Mouse (Mus musculus) liver, embryonic 14.5 days (tissue): ENCODE measurements at regions not wholly inside any gene's neighbourhood (a gene's known extent, or its start where the extent isn't known, plus 50 kb on each side); places are given as distances from the start of the nearest gene placed in this dataset.

Experiments
- ATAC-seq: fragments of 200-750 bp; cut with Nextera tagmentation; 2 replicates; pipeline ENCODE4 v1.8.0; 2017; ENCODE audit warnings: moderate number of reproducible peaks, mild to moderate bottlenecking, moderate library complexity; ENCODE audit not compliant: insufficient read depth
- DNase-seq, 3 experiments: peaks; one replicate each; pipeline ENCODE4 v3.0.0-alpha.2; 2012 to 2013; ENCODE audit warnings: low read depth in 3 of 3, low spot score in 3 of 3
- H3K27ac ChIP-seq: fragments of 300-500 bp; sonication (generic); 2 replicates; pipeline ENCODE4 v1.5.1; 2014; ENCODE audit warnings: moderate library complexity, mild to moderate bottlenecking, control low read depth, inconsistent platforms
- H3K27me3 ChIP-seq: fragments of 300-500 bp; sonication (generic); 2 replicates; pipeline ENCODE4 v1.6.1; 2014; ENCODE audit warnings: mild to moderate bottlenecking, low read length, moderate library complexity; ENCODE audit not compliant: control insufficient read depth, insufficient read depth
- H3K36me3 ChIP-seq: fragments of 300-500 bp; sonication (generic); replicated peaks from 2 replicates; pipeline ENCODE4 v1.6.1; 2014; ENCODE audit warnings: low read depth; ENCODE audit not compliant: control insufficient read depth, insufficient read depth
- H3K4me1 ChIP-seq, 2 experiments: fragments of 200-500 bp in 1 of 2; fragments of 300-500 bp in 1 of 2; sonication (generic) in 1 of 2; replicated peaks; 2 replicates each; pipeline ENCODE4 v1.6.1; 2012 to 2014; ENCODE audit warnings: antibody characterized with exemption in 1 of 2, inconsistent platforms in 1 of 2, low read length in 1 of 2; ENCODE audit not compliant: control insufficient read depth in 2 of 2, insufficient read depth in 2 of 2
- H3K4me2 ChIP-seq: fragments of 300-500 bp; sonication (generic); 2 replicates; pipeline ENCODE4 v1.6.1; 2014; ENCODE audit warnings: low read depth, mild to moderate bottlenecking, control low read depth, moderate library complexity
- H3K4me3 ChIP-seq, 2 experiments: fragments of 200-500 bp in 1 of 2; fragments of 300-500 bp in 1 of 2; sonication (generic) in 1 of 2; 2 replicates each; pipeline ENCODE4 v1.5.1; 2012 to 2014; ENCODE audit warnings: low read depth in 2 of 2, low read length in 2 of 2, mild to moderate bottlenecking in 2 of 2, control low read depth in 1 of 2, inconsistent platforms in 1 of 2, moderate library complexity in 1 of 2; ENCODE audit not compliant: insufficient read depth in 1 of 2
- H3K9ac ChIP-seq: fragments of 300-500 bp; sonication (generic); replicated peaks from 2 replicates; pipeline ENCODE4 v1.6.1; 2014; ENCODE audit warnings: mild to moderate bottlenecking, control low read depth, moderate library complexity
- H3K9me3 ChIP-seq: fragments of 300-500 bp; sonication (generic); 2 replicates; pipeline ENCODE4 v1.6.1; 2016; ENCODE audit warnings: low read length, mixed read lengths; ENCODE audit not compliant: control insufficient read depth
- CTCF ChIP-seq: IDR thresholded peaks from 2 replicates; pipeline ENCODE4 v1.5.1; 2016; ENCODE audit warnings: antibody characterized with exemption, low read depth, control low read depth
- EP300 ChIP-seq: IDR thresholded peaks from 2 replicates; pipeline ENCODE4 v1.6.1; 2016; ENCODE audit warnings: antibody characterized with exemption, low read depth
- WGBS: fragments of 180-500 bp; shearing (Covaris S2); extraction: QIAGEN DNeasy Blood & Tissue Kit; methylation state at CpG from one replicate; pipeline ENCODE4 v1.1.7; 2014; ENCODE audit not compliant: insufficient replicate concordance; 5-methylcytosine and 5-hydroxymethylcytosine counted together

GRCm38 (mm10) chr2:116807207-116807606, 71.3 kb upstream of the Tmco5 start:
- 65% methylated on average over 3 of the region's 3 CpGs for WGBS
- Histone ChIP-seq H3K4me3 (no peak overlapping the region), H3K4me2 (no peak overlapping the region), H3K36me3 (no peaks in the 10 kb centered on the region), H3K27ac (no peak overlapping the region), H3K27me3 (no peaks in the 10 kb centered on the region), H3K4me1 (no peaks in the 10 kb centered on the region), H3K9me3 (no peaks in the 10 kb centered on the region), H3K9ac (no peak overlapping the region)
- DNase-seq (no peak), ATAC-seq (no peak)
- no peak for TF ChIP-seq EP300

DNA sequence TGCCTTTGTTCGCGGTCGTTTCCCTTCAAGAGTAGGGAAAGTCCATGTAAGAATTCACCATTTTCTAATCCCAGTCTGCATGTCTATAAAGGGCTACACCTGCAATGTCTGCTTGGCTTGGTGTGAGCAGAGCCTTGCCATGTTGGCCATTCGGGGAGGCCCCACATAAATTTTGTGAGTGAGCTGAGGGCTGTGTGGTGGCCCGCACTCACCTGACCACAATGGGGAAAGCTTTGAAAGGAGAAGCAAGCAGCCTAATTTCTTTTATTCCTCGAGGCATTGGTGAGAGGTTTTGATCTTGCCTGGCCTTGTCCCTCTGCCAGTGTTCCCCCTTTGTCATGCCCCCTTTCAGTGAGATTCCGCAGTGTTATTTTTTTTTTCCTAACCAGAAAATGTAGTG, 70.9 kb upstream of the Tmco5 start:
- no peaks in the 10 kb centered on the region for H3K4me1 ChIP-seq
- H3K27ac ChIP-seq, result no peak overlapping the region
- no peaks in the 10 kb centered on the region for H3K27me3 ChIP-seq
- WGBS, result 71% methylated on average over 7 of the region's 7 CpGs
- H3K9ac ChIP-seq, result no peak overlapping the region
- ATAC-seq (no peak), DNase-seq (no peak)
- TF ChIP-seq CTCF, result no peak
- TF ChIP-seq EP300, result no peak
- H3K36me3 ChIP-seq, result no peaks in the 10 kb centered on the region
- no peak overlapping the region for H3K4me2 ChIP-seq
- no peaks in the 10 kb centered on the region for H3K9me3 ChIP-seq
- H3K4me3 ChIP-seq, result no peak overlapping the region

- H3K27ac ChIP-seq, result no peak overlapping the region
- no peaks in the 10 kb centered on the region for H3K9me3 ChIP-seq
- H3K4me1 ChIP-seq, result no peaks in the 10 kb centered on the region
- no peaks in the 10 kb centered on the region for H3K27me3 ChIP-seq
- ATAC-seq, result no peak
- H3K9ac ChIP-seq, result no peak overlapping the region
- no peaks in the 10 kb centered on the region for H3K36me3 ChIP-seq
- TF ChIP-seq EP300 (no peak), CTCF (no peak)
- no peak overlapping the region for H3K4me2 ChIP-seq
- no peak for DNase-seq
- WGBS, result 68% methylated on average over 6 of the region's 6 CpGs
- no peak overlapping the region for H3K4me3 ChIP-seq
These were observed 70.4 kb upstream of the Tmco5 start for GRCm38 (mm10) chr2:116808113-116808512.

GRCm38 (mm10) chr2:116808554-116808953, 69.9 kb upstream of the Tmco5 start:
- H3K36me3 ChIP-seq, result no peaks in the 10 kb centered on the region
- DNase-seq (no peak), ATAC-seq (no peak)
- no peak overlapping the region for H3K9ac ChIP-seq
- H3K4me1 ChIP-seq, result no peaks in the 10 kb centered on the region
- TF ChIP-seq EP300 (no peak), CTCF (no peak)
- H3K4me2 ChIP-seq, result no peak overlapping the region
- 69% methylated on average over 8 of the region's 8 CpGs for WGBS
- no peaks in the 10 kb centered on the region for H3K27me3 ChIP-seq
- no peaks in the 10 kb centered on the region for H3K9me3 ChIP-seq
- no peak overlapping the region for H3K27ac ChIP-seq
- H3K4me3 ChIP-seq, result no peak overlapping the region

GRCm38 (mm10) chr2:116810116-116810515, 68.4 kb upstream of the Tmco5 start:
- 79% methylated on average over 16 of the region's 16 CpGs for WGBS
- Histone ChIP-seq H3K27me3 (no peaks in the 10 kb centered on the region), H3K36me3 (no peaks in the 10 kb centered on the region), H3K4me3 (no peak overlapping the region), H3K27ac (no peak overlapping the region), H3K4me2 (no peak overlapping the region), H3K4me1 (no peaks in the 10 kb centered on the region), H3K9me3 (no peaks in the 10 kb centered on the region), H3K9ac (no peak overlapping the region)
- DNase-seq (no peak), ATAC-seq (no peak)
- TF ChIP-seq CTCF (no peak), EP300 (no peak)
